Mouse (Mus musculus) B cell, adult 62 days (primary cell): ENCODE results near the gene Smarca5. TPM values are rescaled to one million over a fixed set of nuclear protein-coding genes. Genes with fewer than 3 reads are reported as not detected.

Experiments used
- total RNA-seq: library from RNA; stranded (reverse); gene quantifications from 4 replicates; pipeline ENCODE4 v1.2.4, GENCODE M21; 2023

The Smarca5 gene
- 196 to 209 TPM (median 201 TPM) in 4 replicates for total RNA-seq

GRCm38 (mm10) chr8:80739155-80739924 is at the start of gene Smarca5:
TSS of gene Smarca5 (minus strand) at chr8:80739497.

Other genes with a start within 250 kb of the Smarca5 start
- gene Gypa, start 245.7 kb downstream of the Smarca5 start, total RNA-seq: not detected in 4 replicates
- not detected in 4 replicates for gene Frem3, start 128.4 kb downstream of the Smarca5 start, total RNA-seq
- 0.28 to 1.5 TPM (median 0.64 TPM) in 4 replicates for gene Gab1, start 141.0 kb upstream of the Smarca5 start, total RNA-seq